Mouse (Mus musculus): ENCODE data around the gene Catsper4. TPM values are rescaled to one million over a fixed set of nuclear protein-coding genes. Genes with fewer than 3 reads are reported as not detected.
A peak's percentile ranks its signal among the peaks of the same experiment; 100 is the strongest.

The Catsper4 gene
- polyA plus RNA-seq, 1 experiment from 2014 or later, result not detected

DNA sequence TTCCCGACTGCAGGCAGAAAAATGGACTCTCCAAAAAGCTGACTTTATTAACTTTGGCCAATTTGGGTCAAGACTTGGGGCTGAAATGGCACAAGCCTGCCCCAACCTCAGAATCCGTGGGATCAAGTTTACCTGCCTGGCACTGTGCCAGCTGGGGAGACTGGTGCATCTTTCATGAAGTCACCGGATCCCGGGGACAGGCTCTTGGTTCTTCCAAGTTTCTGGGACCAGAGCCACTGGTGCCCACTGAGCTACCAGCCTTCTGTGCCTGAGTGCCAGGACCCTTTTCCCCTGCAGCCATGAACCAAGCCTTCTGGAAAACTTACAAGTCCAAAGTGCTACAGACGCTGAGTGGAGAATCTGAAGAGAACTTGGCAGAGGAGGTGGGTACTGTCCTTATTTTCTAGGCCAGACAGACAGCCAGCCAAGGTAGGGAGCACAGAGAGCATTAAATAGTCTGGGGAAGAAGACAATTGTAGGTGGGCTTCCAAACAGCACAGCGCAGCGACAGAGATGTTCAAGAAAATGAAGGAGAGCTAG lies 19.6 kb upstream of the Catsper4 start, which contains the start of gene Gm30191:
Gene Gm30191, plus strand, starts transcription at position 217 of the 540 bp plus-strand sequence.
- 70% methylated on average over 7 of the region's 7 CpGs for WGBS (ENCODE audit: insufficient replicate concordance)
- Histone ChIP-seq H3K9me3 (replicated peaks) (no peaks in the 10 kb centered on the region), H3K4me2 (peak within 1 kb of the TSS; percentile 97), H3K27me3 (replicated peaks) (peaks cover 61% of the 10 kb centered on the region), H3K4me1 (peaks cover 44% of the 10 kb centered on the region), H3K4me3 (peak within 1 kb of the TSS; percentile 87; the same call in 1 of the 2 replicates), H3K27ac (no peak within 1 kb of the TSS), H3K36me3 (peaks cover 11% of the 10 kb centered on the region; the same call in 1 of the 2 replicates), H3K9ac (peak within 1 kb of the TSS; percentile 81; the same call in 1 of the 2 replicates)
- no peak for ATAC-seq

DNA sequence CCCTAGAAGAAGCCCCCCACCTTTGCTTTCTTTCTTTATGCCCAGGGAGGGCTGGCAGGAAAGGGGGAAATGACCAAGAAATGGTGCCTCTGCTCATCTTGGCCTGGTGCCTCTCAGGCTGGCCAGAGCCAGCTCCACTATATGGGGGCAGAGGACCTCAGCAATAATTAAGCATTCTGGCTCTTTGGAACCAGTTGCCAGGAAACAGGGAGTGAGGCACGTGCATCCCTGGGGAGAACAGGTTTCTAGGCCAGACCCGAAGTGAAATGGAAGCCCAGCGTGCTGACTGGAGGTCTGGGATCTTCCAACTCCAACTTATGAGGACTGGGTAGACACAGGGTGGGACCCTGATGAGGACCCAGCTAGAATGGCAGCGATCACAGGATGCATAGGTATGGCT lies 19.1 kb upstream of the Catsper4 start:
- Histone ChIP-seq H3K27ac (no peak overlapping the region), H3K9ac (no peak overlapping the region), H3K9me3 (replicated peaks) (no peaks in the 10 kb centered on the region), H3K36me3 (peaks cover 11% of the 10 kb centered on the region; the same call in 1 of the 2 replicates), H3K4me1 (peaks cover 39% of the 10 kb centered on the region), H3K27me3 (replicated peaks) (peaks cover 55% of the 10 kb centered on the region), H3K4me2 (no peak overlapping the region), H3K4me3 (no peak overlapping the region)
- ATAC-seq, result no peak
- 34% methylated on average over 4 of the region's 4 CpGs for WGBS (ENCODE audit: insufficient replicate concordance)

DNA sequence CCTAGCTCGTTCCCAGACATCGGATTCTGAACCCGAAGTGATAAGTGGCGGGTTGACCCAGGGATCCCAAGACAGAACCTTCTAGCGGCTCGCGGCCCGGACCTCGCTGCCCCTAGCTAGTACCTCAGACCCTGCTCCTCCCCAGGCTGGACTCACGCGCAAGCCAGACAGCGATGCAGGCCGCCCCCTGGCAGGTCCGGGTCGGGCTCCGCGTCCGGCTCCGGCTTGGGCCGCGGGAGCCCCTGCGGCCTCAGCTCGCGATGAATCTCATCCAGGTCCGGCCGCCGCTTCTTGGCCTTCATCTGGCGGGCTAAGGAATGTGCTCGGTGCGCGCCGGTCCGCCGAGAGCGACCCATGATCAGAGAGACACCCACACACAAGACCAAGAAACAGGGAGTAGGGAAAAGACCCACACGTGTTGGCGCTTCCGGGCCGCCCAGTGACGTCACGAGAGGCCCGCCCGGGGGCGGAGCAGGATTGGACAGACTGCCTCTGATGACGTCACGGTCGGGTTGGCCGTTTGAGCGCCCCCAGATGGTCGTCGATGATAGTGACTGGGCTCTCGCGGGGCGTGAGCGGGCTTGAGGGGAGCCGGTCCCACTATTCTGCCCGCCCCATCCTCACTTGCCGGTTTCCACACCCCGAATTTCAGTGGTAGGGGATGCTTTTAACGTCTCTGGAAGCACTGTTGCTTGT lies 18.1 kb upstream of the Catsper4 start, which contains the start of gene Zfp593:
Gene Zfp593, minus strand, starts transcription at position 445 of the 696 bp plus-strand sequence.
- Histone ChIP-seq H3K27ac (no peak within 1 kb of the TSS), H3K36me3 (peaks cover 11% of the 10 kb centered on the region; the same call in 1 of the 2 replicates), H3K4me1 (peaks cover 29% of the 10 kb centered on the region), H3K9ac (peak within 1 kb of the TSS; percentile 81), H3K27me3 (replicated peaks) (peaks cover 46% of the 10 kb centered on the region), H3K4me3 (peak within 1 kb of the TSS; percentile 87), H3K4me2 (peak within 1 kb of the TSS; percentile 97), H3K9me3 (replicated peaks) (no peaks in the 10 kb centered on the region)
- ATAC-seq, result peak; percentile 82
- 1% methylated on average over 60 of the region's 60 CpGs for WGBS (ENCODE audit: insufficient replicate concordance)

DNA sequence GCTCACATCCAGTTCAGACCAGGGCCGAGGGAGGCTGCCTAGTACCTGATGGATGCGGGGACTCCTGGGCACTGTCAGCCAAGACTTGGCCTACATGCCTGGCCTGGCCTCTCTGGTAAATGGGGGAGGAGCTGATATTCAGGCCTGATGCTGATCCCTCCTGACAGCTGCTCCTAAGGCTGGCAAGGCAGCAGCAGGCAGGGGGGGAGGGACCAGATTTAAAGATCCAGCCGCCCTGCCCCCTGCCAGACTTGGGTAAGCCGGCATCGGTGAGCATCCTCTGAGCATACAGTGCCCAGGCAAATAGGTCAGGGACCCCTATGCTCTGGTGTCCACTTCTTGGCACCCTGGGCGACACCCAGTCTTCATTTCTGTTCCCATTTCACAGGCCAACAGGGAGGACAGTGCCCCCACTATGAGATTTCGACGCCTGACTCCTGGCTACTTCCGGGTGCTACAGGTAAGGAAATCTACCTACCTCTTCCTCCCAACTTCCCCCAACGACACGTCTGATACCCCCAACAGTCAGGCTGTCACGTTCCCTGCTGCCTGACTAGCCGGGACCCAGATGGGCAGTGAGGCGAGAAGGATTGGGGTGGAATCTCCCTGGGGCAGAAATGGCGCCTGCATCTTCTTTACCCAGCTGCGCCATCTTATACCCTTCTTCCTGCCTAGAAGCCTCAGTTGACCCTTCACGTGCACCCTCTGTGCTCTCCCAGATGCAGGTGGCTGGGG lies 16.5 kb upstream of the Catsper4 start, which contains the start of gene E130218I03Rik:
Gene E130218I03Rik, plus strand, starts transcription at position 147 of the 735 bp plus-strand sequence.
- Histone ChIP-seq H3K9ac (peak within 1 kb of the TSS; percentile 81), H3K27me3 (replicated peaks) (peaks cover 37% of the 10 kb centered on the region), H3K4me2 (peak within 1 kb of the TSS; percentile 97), H3K9me3 (replicated peaks) (no peaks in the 10 kb centered on the region), H3K36me3 (peaks cover 11% of the 10 kb centered on the region; the same call in 1 of the 2 replicates), H3K4me3 (peak within 1 kb of the TSS; percentile 87), H3K27ac (peak within 1 kb of the TSS; percentile 11; the same call in 1 of the 2 replicates), H3K4me1 (peaks cover 25% of the 10 kb centered on the region)
- WGBS (ENCODE audit: insufficient replicate concordance), result 82% methylated on average over 17 of the region's 17 CpGs
- ATAC-seq, result no peak

DNA sequence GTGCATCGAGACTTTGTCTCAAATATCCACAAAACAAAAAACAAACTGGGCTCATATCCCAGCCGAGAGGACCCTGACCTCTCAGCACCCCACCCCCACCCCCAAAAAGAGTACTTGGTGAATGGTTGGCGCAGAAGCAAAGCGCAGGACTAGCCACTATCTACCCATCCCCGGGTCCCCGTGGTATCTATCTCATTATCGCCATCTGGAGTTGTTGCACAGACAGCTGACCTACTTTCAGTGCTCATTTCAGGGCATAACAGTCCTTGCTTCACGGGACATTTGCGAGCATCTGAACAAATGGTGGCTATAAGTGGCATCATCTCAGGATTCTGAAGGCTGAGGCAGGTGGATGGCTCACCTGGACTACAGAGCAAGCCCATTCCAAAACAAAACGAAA lies 11.5 kb upstream of the Catsper4 start:
- Histone ChIP-seq H3K9ac (no peak overlapping the region), H3K4me1 (peaks cover 18% of the 10 kb centered on the region), H3K27ac (no peak overlapping the region), H3K9me3 (replicated peaks) (no peaks in the 10 kb centered on the region), H3K4me2 (peak overlapping the region; percentile 48), H3K36me3 (peaks cover 5% of the 10 kb centered on the region; the same call in 1 of the 2 replicates), H3K4me3 (peak overlapping the region; percentile 10; the same call in 1 of the 2 replicates), H3K27me3 (replicated peaks) (peaks cover 54% of the 10 kb centered on the region)
- 14% methylated on average over 10 of the region's 10 CpGs for WGBS (ENCODE audit: insufficient replicate concordance)
- ATAC-seq, result no peak

DNA sequence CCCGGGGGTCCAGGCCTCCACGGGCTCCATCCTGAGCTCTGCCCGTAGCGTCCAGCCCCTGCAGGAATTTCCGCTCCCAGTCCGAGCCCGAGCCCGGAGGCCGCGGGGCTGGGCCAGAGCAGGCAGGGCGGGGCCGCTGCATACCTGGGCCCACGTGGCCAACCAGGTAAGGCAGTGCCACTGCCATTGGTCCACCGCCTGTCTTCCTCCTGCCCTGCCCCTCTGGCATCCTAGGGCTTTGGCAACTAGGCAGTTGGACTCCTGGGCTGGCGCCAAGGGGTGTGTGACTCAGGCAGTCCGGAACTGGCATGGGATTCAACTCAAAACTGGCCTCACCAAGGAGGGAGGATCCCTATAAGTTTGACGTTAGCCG lies 11.1 kb upstream of the Catsper4 start, which contains the start of gene Cnksr1:
Gene Cnksr1, minus strand, starts transcription at position 121 of the 373 bp plus-strand sequence.
- 0 out of 2 replicates have a peak, but pooled peaks cover under 1% of the 10 kb centered on the region for H3K36me3 ChIP-seq
- no peak for ATAC-seq
- peak within 1 kb of the TSS; percentile 48 for H3K4me2 ChIP-seq
- WGBS (ENCODE audit: insufficient replicate concordance), result 7% methylated on average over 18 of the region's 18 CpGs
- H3K4me3 ChIP-seq, result peak within 1 kb of the TSS; percentile 10; the same call in 1 of the 2 replicates
- H3K9me3 ChIP-seq (replicated peaks), result no peaks in the 10 kb centered on the region
- peaks cover 57% of the 10 kb centered on the region for H3K27me3 ChIP-seq (replicated peaks)
- peaks cover 17% of the 10 kb centered on the region for H3K4me1 ChIP-seq
- no peak within 1 kb of the TSS for H3K27ac ChIP-seq
- H3K9ac ChIP-seq, result no peak within 1 kb of the TSS

DNA sequence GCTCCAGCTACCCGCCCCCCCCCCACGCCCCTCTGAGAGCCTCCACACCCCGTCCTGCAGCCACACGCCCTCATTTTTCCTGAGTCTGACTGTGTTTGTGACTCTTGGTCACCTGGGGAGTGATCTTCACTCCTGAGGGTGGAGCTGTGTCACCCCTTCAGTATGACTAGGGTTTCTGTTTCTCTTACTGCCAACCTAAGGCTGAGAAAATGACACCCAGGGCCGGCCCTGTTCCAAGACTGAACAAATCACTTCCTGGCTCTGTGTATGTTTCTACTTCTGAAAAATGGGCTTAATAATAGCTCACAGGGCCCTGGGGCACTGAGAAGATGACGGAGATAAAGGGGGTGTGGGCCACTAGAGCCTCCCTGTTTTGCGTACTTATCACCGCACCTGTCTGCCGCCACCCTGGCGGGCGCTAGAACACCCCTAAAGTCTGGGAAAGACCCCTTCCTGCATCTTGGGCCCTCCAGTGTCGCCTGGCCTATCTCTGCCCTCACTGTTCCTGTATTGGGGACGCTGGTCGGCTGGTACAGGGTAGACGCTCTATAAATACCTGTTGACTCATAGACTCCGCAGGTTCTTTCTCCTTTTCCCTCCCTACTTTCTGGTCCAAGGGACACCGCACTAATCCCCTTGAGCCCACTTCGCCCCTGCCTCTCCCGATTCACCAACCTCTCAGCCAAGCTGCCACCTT lies 10.5 kb upstream of the Catsper4 start:
- no peaks in the 10 kb centered on the region for H3K36me3 ChIP-seq
- WGBS (ENCODE audit: insufficient replicate concordance), result 23% methylated on average over 19 of the region's 19 CpGs
- ATAC-seq, result no peak
- 0 out of 2 replicates have a peak overlapping the region, but pooled peaks have one; percentile 10 for H3K4me3 ChIP-seq
- no peak overlapping the region for H3K27ac ChIP-seq
- H3K9ac ChIP-seq, result no peak overlapping the region
- H3K4me1 ChIP-seq, result peaks cover 17% of the 10 kb centered on the region
- H3K4me2 ChIP-seq, result peak overlapping the region; percentile 48
- H3K27me3 ChIP-seq (replicated peaks), result peaks cover 60% of the 10 kb centered on the region
- H3K9me3 ChIP-seq (replicated peaks), result no peaks in the 10 kb centered on the region

DNA sequence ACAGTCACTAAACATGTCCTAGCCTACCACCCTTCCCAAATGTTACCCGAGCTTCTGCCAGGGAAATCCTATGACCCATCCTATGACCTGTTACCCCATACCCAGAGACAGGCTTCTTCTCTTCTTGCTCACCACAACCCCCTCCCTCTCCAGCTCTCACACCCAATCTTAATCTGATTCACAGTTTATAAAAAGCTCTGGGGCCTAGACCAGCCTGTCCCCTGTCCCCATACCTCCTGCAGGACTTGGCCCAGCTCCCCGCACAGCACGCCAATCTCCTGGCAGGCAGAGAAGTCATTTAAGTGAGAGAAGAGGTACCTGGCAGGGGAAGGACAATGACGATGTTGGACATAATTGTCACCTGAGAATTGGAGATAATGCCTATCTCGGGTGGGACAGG lies 7.7 kb upstream of the Catsper4 start:
- H3K27ac ChIP-seq, result no peak overlapping the region
- no peak overlapping the region for H3K4me2 ChIP-seq
- no peak for ATAC-seq
- H3K9ac ChIP-seq, result no peak overlapping the region
- H3K4me1 ChIP-seq, result peaks cover 17% of the 10 kb centered on the region
- 57% methylated on average over 5 of the region's 5 CpGs for WGBS (ENCODE audit: insufficient replicate concordance)
- no peaks in the 10 kb centered on the region for H3K36me3 ChIP-seq
- no peaks in the 10 kb centered on the region for H3K9me3 ChIP-seq (replicated peaks)
- H3K27me3 ChIP-seq (replicated peaks), result peaks cover 69% of the 10 kb centered on the region
- no peak overlapping the region for H3K4me3 ChIP-seq

DNA sequence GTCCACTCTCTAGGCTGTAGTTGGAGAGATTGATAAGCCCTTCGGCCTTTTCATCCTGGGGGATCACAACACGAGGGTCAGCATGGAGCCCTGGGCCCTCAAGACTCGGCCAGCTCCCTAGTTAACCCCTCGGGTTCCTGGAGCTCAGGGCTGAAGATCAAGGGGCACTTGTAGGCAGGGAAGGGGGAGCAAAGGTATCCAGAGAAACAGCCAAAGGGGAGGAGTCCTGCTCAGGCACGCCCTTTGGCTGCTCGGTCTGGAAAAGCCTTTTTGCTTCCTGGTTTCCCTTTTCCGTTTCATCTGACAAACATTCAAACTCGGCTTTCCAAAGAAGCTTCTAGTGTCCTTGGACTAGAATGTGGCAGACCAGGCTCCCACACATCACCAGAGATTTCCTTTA lies 3.2 kb upstream of the Catsper4 start:
- no peak overlapping the region for H3K27ac ChIP-seq
- no peaks in the 10 kb centered on the region for H3K9me3 ChIP-seq (replicated peaks)
- H3K9ac ChIP-seq, result no peak overlapping the region
- no peaks in the 10 kb centered on the region for H3K36me3 ChIP-seq
- peaks cover 44% of the 10 kb centered on the region for H3K27me3 ChIP-seq (replicated peaks)
- no peaks in the 10 kb centered on the region for H3K4me1 ChIP-seq
- H3K4me3 ChIP-seq, result no peak overlapping the region
- no peak for ATAC-seq
- H3K4me2 ChIP-seq, result no peak overlapping the region; the same call in 1 of the 2 replicates
- 36% methylated on average over 8 of the region's 8 CpGs for WGBS (ENCODE audit: insufficient replicate concordance)

DNA sequence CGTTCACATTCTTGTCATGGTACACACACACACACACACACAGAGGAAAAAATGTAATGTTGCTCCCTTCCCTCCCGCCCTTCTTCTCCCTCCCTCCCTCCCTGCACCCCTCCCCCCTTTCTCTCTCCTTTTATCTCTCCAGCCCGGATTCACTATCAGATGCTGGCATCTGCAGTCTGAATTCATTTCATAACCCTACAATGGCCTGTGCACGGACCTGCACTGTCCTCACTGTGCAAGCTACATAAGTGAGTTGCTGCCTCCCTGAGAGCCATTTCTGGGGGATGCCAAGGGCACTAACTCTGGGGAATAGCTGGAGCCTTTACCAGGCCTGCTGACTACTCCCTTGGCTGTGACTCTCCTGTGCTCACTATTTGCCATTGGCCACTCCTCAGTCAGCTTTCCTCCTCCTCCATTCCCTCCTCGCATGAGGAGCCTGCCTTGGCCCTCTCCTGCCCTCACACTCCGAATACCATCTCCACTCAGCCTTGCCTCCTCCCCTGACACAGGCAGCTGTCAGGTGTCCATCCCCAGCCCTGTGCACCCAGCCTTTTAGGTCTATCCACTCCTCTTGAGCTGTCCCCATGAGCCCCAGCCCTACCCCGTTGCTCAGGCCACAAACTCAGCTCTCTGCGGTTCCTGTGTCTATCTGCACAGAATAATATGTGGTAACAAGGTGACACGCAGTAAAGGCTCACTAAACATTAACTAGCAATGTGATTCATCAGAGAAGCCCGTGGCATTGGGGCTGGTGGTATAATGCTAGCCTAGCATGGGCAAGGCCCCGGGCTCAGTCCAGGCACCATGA lies 4.2 kb downstream of the Catsper4 start:
- WGBS (ENCODE audit: insufficient replicate concordance), result 45% methylated on average over 11 of the region's 11 CpGs
- H3K27ac ChIP-seq, result no peak overlapping the region
- no peak overlapping the region for H3K4me3 ChIP-seq
- H3K27me3 ChIP-seq (replicated peaks), result peaks cover 33% of the 10 kb centered on the region
- no peak overlapping the region for H3K9ac ChIP-seq
- peaks cover 10% of the 10 kb centered on the region for H3K4me1 ChIP-seq
- no peak overlapping the region for H3K4me2 ChIP-seq
- H3K36me3 ChIP-seq, result no peaks in the 10 kb centered on the region
- peak; percentile 51; the same call in 1 of the 2 replicates for ATAC-seq
- H3K9me3 ChIP-seq (replicated peaks), result no peaks in the 10 kb centered on the region
